Mouse (Mus musculus): ENCODE data around the gene Pdss2. TPM values are rescaled to one million over a fixed set of nuclear protein-coding genes. Genes with fewer than 3 reads are reported as not detected.

Pdss2 gene
- total and polyA plus RNA-seq, 2 experiments from 2014 or later = 17.6 TPM

- Histone ChIP-seq H3K27ac (ENCODE audit: low read depth, low read length) (no peak overlapping the region), H3K9me3 (ENCODE audit: low read length) (no peaks in the 10 kb centered on the region), H3K4me1 (ENCODE audit: insufficient read depth, low read length) (peaks cover 6% of the 10 kb centered on the region; the same call in 1 of the 2 replicates), H3K36me3 (ENCODE audit: insufficient read depth, low read length) (no peaks in the 10 kb centered on the region), H3K4me2 (ENCODE audit: low read depth, low read length, poor library complexity, severe bottlenecking) (no peak overlapping the region), H3K27me3 (ENCODE audit: insufficient read depth, low read length) (no peaks in the 10 kb centered on the region), H3K9ac (replicated peaks; ENCODE audit: low read length, poor library complexity, severe bottlenecking) (no peak overlapping the region), H3K4me3 (ENCODE audit: low read depth, low read length) (no peak overlapping the region)
- WGBS = 92% methylated on average over 3 of the region's 3 CpGs
- no peak for ATAC-seq (ENCODE audit: low FRiP score)
- no peak for DNase-seq (ENCODE audit: low spot score)
- peak; percentile 31; the same call in 1 of the 2 replicates for TF ChIP-seq CTCF (IDR thresholded peaks at IDR 0.05)
Measured at GRCm38 (mm10) chr10:43435757-43436156, 214.5 kb downstream of the Pdss2 start.

GRCm38 (mm10) chr10:43439492-43439941 lies 218.2 kb downstream of the Pdss2 start:
- Histone ChIP-seq H3K4me2 (ENCODE audit: low read depth, low read length, poor library complexity, severe bottlenecking) (no peak overlapping the region), H3K27me3 (ENCODE audit: insufficient read depth, low read length) (no peaks in the 10 kb centered on the region), H3K9me3 (ENCODE audit: low read length) (no peaks in the 10 kb centered on the region), H3K36me3 (ENCODE audit: insufficient read depth, low read length) (no peaks in the 10 kb centered on the region), H3K9ac (replicated peaks; ENCODE audit: low read length, poor library complexity, severe bottlenecking) (no peak overlapping the region), H3K4me3 (ENCODE audit: low read depth, low read length) (no peak overlapping the region), H3K27ac (ENCODE audit: low read depth, low read length) (peak overlapping the region; percentile 78), H3K4me1 (ENCODE audit: insufficient read depth, low read length) (peaks cover 6% of the 10 kb centered on the region; the same call in 1 of the 2 replicates)
- TF ChIP-seq CTCF (IDR thresholded peaks at IDR 0.05) = no peak
- DNase-seq (ENCODE audit: low spot score) (peak; percentile 78), ATAC-seq (ENCODE audit: low FRiP score) (peak; percentile 71)
- 6% methylated on average over 7 of the region's 7 CpGs for WGBS

GRCm38 (mm10) chr10:43440050-43440449 lies 218.8 kb downstream of the Pdss2 start:
- H3K4me2 ChIP-seq (ENCODE audit: low read depth, low read length, poor library complexity, severe bottlenecking) = no peak overlapping the region

GRCm38 (mm10) chr10:43440981-43441740 lies 219.9 kb downstream of the Pdss2 start:
- no peak for ATAC-seq (ENCODE audit: low FRiP score)
- WGBS = 71% methylated on average over 15 of the region's 15 CpGs
- H3K27ac ChIP-seq (ENCODE audit: low read depth, low read length) = no peak overlapping the region

More at GRCm38 (mm10) chr10:43440050-43440449, 218.8 kb downstream of the Pdss2 start:
- Histone ChIP-seq H3K27me3 (ENCODE audit: insufficient read depth, low read length) (no peaks in the 10 kb centered on the region), H3K4me3 (ENCODE audit: low read depth, low read length) (no peak overlapping the region), H3K9ac (replicated peaks; ENCODE audit: low read length, poor library complexity, severe bottlenecking) (no peak overlapping the region), H3K27ac (ENCODE audit: low read depth, low read length) (peak overlapping the region; percentile 78), H3K36me3 (ENCODE audit: insufficient read depth, low read length) (no peaks in the 10 kb centered on the region), H3K4me1 (ENCODE audit: insufficient read depth, low read length) (peaks cover 6% of the 10 kb centered on the region; the same call in 1 of the 2 replicates), H3K9me3 (ENCODE audit: low read length) (no peaks in the 10 kb centered on the region)
- ATAC-seq (ENCODE audit: low FRiP score) (0 out of 2 replicates have a peak, but pooled peaks have one; percentile 29), DNase-seq (ENCODE audit: low spot score) (peak; percentile 42)
- TF ChIP-seq CTCF (IDR thresholded peaks at IDR 0.05) = no peak
- 18% methylated on average over 13 of the region's 13 CpGs for WGBS

GRCm38 (mm10) chr10:43448656-43449055 lies 227.4 kb downstream of the Pdss2 start:
- Histone ChIP-seq H3K9ac (replicated peaks; ENCODE audit: low read length, poor library complexity, severe bottlenecking) (no peak overlapping the region), H3K36me3 (ENCODE audit: insufficient read depth, low read length) (no peaks in the 10 kb centered on the region), H3K4me3 (ENCODE audit: low read depth, low read length) (no peak overlapping the region), H3K4me2 (ENCODE audit: low read depth, low read length, poor library complexity, severe bottlenecking) (no peak overlapping the region), H3K4me1 (ENCODE audit: insufficient read depth, low read length) (no peaks in the 10 kb centered on the region), H3K9me3 (ENCODE audit: low read length) (no peaks in the 10 kb centered on the region), H3K27ac (ENCODE audit: low read depth, low read length) (no peak overlapping the region), H3K27me3 (ENCODE audit: insufficient read depth, low read length) (no peaks in the 10 kb centered on the region)
- WGBS = 95% methylated on average over 3 of the region's 3 CpGs
- no peak for TF ChIP-seq CTCF (IDR thresholded peaks at IDR 0.05)
- no peak for ATAC-seq (ENCODE audit: low FRiP score)
- DNase-seq (ENCODE audit: low spot score) = no peak

More at GRCm38 (mm10) chr10:43440981-43441740, 219.9 kb downstream of the Pdss2 start:
- DNase-seq (ENCODE audit: low spot score) = no peak
- no peak overlapping the region for H3K9ac ChIP-seq (replicated peaks; ENCODE audit: low read length, poor library complexity, severe bottlenecking)
- H3K4me3 ChIP-seq (ENCODE audit: low read depth, low read length) = no peak overlapping the region
- H3K4me1 ChIP-seq (ENCODE audit: insufficient read depth, low read length) = peaks cover 6% of the 10 kb centered on the region; the same call in 1 of the 2 replicates
- no peaks in the 10 kb centered on the region for H3K36me3 ChIP-seq (ENCODE audit: insufficient read depth, low read length)
- no peaks in the 10 kb centered on the region for H3K27me3 ChIP-seq (ENCODE audit: insufficient read depth, low read length)
- no peak overlapping the region for H3K4me2 ChIP-seq (ENCODE audit: low read depth, low read length, poor library complexity, severe bottlenecking)
- H3K9me3 ChIP-seq (ENCODE audit: low read length) = no peaks in the 10 kb centered on the region
- TF ChIP-seq CTCF (IDR thresholded peaks at IDR 0.05) = no peak

All from midbrain, postnatal 0 days (tissue).